In genomic region chr6:29819309-29819708, GRCm38 (mm10) we compare ENCODE assay signal across 9 mouse cellular contexts. TPM values are rescaled to one million over a fixed set of nuclear protein-coding genes. Genes with fewer than 3 reads are reported as not detected.
DNase-seq lines count a peak whose midpoint lies in the region; ATAC-seq and TF ChIP-seq lines count a peak whose summit lies in the region.
"Had no signal": no experiment of that assay in that cellular context is flagged by ENCODE, and none has a peak within 500 bp of the region (broad histone marks: within the 10 kb centered on the region; RNA-seq: fewer than 3 reads in every experiment).

No protein-coding gene starts in this region.

- H3K4me1 ChIP-seq in liver, embryonic 11.5 days (replicated peaks; ENCODE audit: control insufficient read depth, insufficient read depth, low read length): no peaks in the 10 kb centered on the region

- H3K27ac ChIP-seq in liver, embryonic 11.5 days (ENCODE audit: low read depth, low read length): no peak overlapping the region
- H3K27ac ChIP-seq: limb, embryonic 15.5 days had no signal

- no peak overlapping the region for H3K4me3 ChIP-seq in liver, embryonic 11.5 days (ENCODE audit: low read depth, low read length)
- H3K4me3 ChIP-seq: limb, embryonic 15.5 days had no signal

- no peaks in the 10 kb centered on the region for H3K27me3 ChIP-seq in liver, embryonic 11.5 days (replicated peaks; ENCODE audit: control insufficient read depth, insufficient read depth, low read length)
- H3K27me3 ChIP-seq: limb, embryonic 15.5 days had no signal

- WGBS in liver, embryonic 11.5 days: 26% methylated on average over 3 of the region's 3 CpGs

- peak; percentile 62; the same call in 1 of the 2 replicates for TF ChIP-seq CTCF in brain, embryonic 14.5 days (IDR thresholded peaks at IDR 0.05; ENCODE audit: borderline replicate concordance, extremely low read depth, insufficient read depth, insufficient read length)

- no peak overlapping the region for H3K4me2 ChIP-seq in liver, embryonic 11.5 days
- H3K4me2 ChIP-seq: limb, embryonic 15.5 days had no signal

- ATAC-seq in cerebellum, adult (ENCODE audit: insufficient number of reproducible peaks, low FRiP score, low TSS enrichment): no peak
- ATAC-seq in liver, embryonic 11.5 days (replicated peaks; ENCODE audit: low FRiP score): no peak

- no peaks in the 10 kb centered on the region for H3K36me3 ChIP-seq in liver, embryonic 11.5 days (ENCODE audit: control insufficient read depth, insufficient read depth, low read length)

- no peak for TF ChIP-seq POLR2A in brain, embryonic 14.5 days (IDR thresholded peaks at IDR 0.05; ENCODE audit: borderline replicate concordance, extremely low read depth, insufficient read depth, insufficient read length, poor library complexity, severe bottlenecking)

- no peak overlapping the region for H3K9ac ChIP-seq in liver, embryonic 11.5 days (ENCODE audit: low read depth, low read length)
- H3K9ac ChIP-seq: limb, embryonic 15.5 days had no signal

- H3K9me3 ChIP-seq in liver, embryonic 11.5 days (ENCODE audit: control insufficient read depth, low read length): no peaks in the 10 kb centered on the region
- H3K9me3 ChIP-seq: limb, embryonic 15.5 days had no signal

- DNase-seq in cerebellum, adult 18-20 months: peak; percentile 30 to 44
- DNase-seq in liver: peak; percentile 11
- DNase-seq in liver, embryonic 11.5 days (ENCODE audit: low spot score): no peak
- DNase-seq in brain, embryonic 14.5 days (ENCODE audit: low read depth): peak; percentile 74
- peak; percentile 85 for DNase-seq in kidney, adult 9 months
- DNase-seq in naive thymus-derived CD4-positive, alpha-beta T cell, adult 2 months (ENCODE audit: low read depth): peak; percentile 71
- no peak for DNase-seq in testis, postnatal 14 days (ENCODE audit: low spot score)

RNA-seq across cellular contexts. Expression of gene Ahcyl2, which starts 51.5 kb away (rescaled TPM):
- polyA plus RNA-seq in liver, embryonic 11.5 days (2014; fragmentation: Nextera tagmentation; extraction: Ambion mirVana): 12.0 and 12.5 TPM in 2 replicates
- 23.1 and 32.6 TPM in 2 replicates for polyA plus RNA-seq in brain, embryonic 14.5 days (2012; rRNA removed)

Comparison
In these comparisons a context has a peak if more than half of its experiments do, and no peak if none do; other contexts are left out.
1. DNase-seq: peak in cerebellum, adult 18-20 months (2 of 2), liver (single experiment), brain, embryonic 14.5 days (single experiment), kidney, adult 9 months (single experiment) and naive thymus-derived CD4-positive, alpha-beta T cell, adult 2 months (single experiment); none in liver, embryonic 11.5 days (single experiment) and testis, postnatal 14 days (single experiment).